Mouse (Mus musculus) embryonic facial prominence, embryonic 12.5 days (tissue): ENCODE results near the gene Samd5. TPM values are rescaled to one million over a fixed set of nuclear protein-coding genes. Genes with fewer than 3 reads are reported as not detected.

Experiments used
- ATAC-seq: fragments of 200-750 bp; cut with Nextera tagmentation; 2 replicates; pipeline ENCODE4 v1.8.0; 2017; ENCODE audit not compliant: insufficient number of reproducible peaks, insufficient read depth, low FRiP score, low TSS enrichment
- H3K27ac ChIP-seq: fragments of 300-500 bp; sonication (generic); 2 replicates; pipeline ENCODE4 v1.5.1; 2016; ENCODE audit warnings: mild to moderate bottlenecking
- H3K27me3 ChIP-seq: fragments of 300-500 bp; sonication (generic); 2 replicates; pipeline ENCODE4 v1.6.1; 2016; ENCODE audit warnings: mild to moderate bottlenecking, moderate library complexity
- H3K36me3 ChIP-seq: fragments of 300-500 bp; sonication (generic); 2 replicates; pipeline ENCODE4 v1.6.1; 2016; ENCODE audit warnings: mild to moderate bottlenecking
- H3K4me1 ChIP-seq: fragments of 300-500 bp; sonication (generic); 2 replicates; pipeline ENCODE4 v1.6.1; 2016
- H3K4me2 ChIP-seq: fragments of 300-500 bp; sonication (generic); replicated peaks from 2 replicates; pipeline ENCODE4 v1.6.1; 2016; ENCODE audit warnings: mild to moderate bottlenecking, moderate library complexity
- H3K4me3 ChIP-seq: fragments of 300-500 bp; sonication (generic); 2 replicates; pipeline ENCODE4 v1.5.1; 2016; ENCODE audit warnings: mild to moderate bottlenecking
- H3K9ac ChIP-seq: fragments of 300-500 bp; sonication (generic); 2 replicates; pipeline ENCODE4 v1.6.1; 2016; ENCODE audit warnings: mild to moderate bottlenecking, moderate library complexity
- H3K9me3 ChIP-seq: fragments of 300-500 bp; sonication (generic); 2 replicates; pipeline ENCODE4 v1.6.1; 2016; ENCODE audit warnings: mild to moderate bottlenecking, moderate library complexity
- WGBS: fragments of 180-500 bp; shearing (Covaris S2); methylation state at CpG from one replicate; pipeline ENCODE4 v1.1.7; 2016; 5-methylcytosine and 5-hydroxymethylcytosine counted together
- polyA plus RNA-seq: library from polyadenylated mRNA; unstranded; fragments of >200 nt; fragmentation: Nextera tagmentation; extraction: Ambion mirVana; gene quantifications from 2 replicates; pipeline ENCODE4 v1.2.1, GENCODE M21; 2016

The Samd5 gene
- polyA plus RNA-seq, 1 experiment from 2014 or later: 9.4 TPM

DNA sequence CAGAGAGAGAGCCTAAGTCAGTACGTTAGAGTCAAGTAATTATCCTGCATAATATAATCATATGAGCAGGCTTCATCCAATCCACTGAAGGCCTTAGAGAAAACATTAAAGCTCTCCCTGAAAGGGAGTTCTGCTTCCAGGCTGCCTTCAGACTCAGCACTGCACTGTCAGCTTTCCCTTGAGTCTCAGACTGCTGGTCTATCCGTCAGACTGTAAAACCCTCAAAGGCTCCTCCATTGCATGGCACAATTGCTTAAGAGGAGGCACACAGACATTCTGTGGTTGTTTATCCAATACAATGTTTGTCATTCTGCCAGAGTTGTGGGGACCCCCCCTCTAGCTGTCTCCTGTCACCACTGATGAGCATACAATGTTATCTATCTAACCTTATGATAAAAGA lies 26.5 kb downstream of the Samd5 start:
- WGBS: 39% methylated on average over 2 of the region's 2 CpGs
- H3K36me3 ChIP-seq: no peaks in the 10 kb centered on the region
- no peaks in the 10 kb centered on the region for H3K9me3 ChIP-seq
- H3K9ac ChIP-seq: no peak overlapping the region
- no peak overlapping the region for H3K4me2 ChIP-seq
- H3K27ac ChIP-seq: no peak overlapping the region
- H3K27me3 ChIP-seq: no peaks in the 10 kb centered on the region
- peaks cover 7% of the 10 kb centered on the region for H3K4me1 ChIP-seq
- ATAC-seq: no peak
- no peak overlapping the region for H3K4me3 ChIP-seq

DNA sequence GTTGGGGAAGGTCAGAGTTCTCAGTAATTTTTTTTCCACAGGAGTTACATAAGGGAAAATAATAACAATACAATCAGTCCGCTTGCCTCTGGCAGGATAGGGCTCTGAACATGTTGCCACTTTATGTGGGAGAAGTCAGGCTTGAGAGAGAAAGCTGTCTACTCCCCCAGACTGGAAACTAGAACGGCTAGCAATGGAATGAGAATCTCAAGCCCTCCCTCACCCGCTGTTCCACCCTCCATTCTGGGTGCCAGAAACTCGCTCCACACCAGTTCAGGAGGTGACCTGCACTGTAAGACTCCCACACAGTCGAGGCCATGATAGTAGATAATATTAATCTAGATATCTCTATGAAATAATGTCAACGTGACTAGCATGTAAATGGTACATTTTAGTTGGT lies 27.3 kb downstream of the Samd5 start:
- Histone ChIP-seq H3K4me3 (no peak overlapping the region), H3K27ac (no peak overlapping the region), H3K27me3 (no peaks in the 10 kb centered on the region), H3K4me1 (peaks cover 7% of the 10 kb centered on the region), H3K36me3 (no peaks in the 10 kb centered on the region), H3K9ac (no peak overlapping the region), H3K4me2 (no peak overlapping the region), H3K9me3 (no peaks in the 10 kb centered on the region)
- WGBS: 78% methylated on average over 6 of the region's 6 CpGs
- ATAC-seq: no peak

DNA sequence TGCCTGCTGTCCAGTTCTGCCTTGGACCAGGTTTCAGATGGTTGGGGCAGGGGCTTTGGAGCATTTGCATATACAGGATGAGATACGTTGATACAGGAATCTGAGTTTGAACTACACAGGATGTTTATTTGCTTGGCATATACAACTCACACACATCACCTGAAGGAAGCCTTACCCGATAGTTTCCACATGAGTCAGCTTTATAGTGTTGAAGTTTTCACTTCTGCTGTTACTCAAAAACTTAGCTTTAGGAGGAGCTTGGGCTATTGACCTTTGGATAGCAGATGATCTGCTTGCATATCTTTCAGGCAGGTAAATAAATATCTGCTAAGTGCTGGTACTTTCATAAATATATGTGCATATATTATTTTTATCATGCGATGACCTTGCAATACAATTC lies 28.6 kb downstream of the Samd5 start:
- WGBS: 79% methylated on average over 3 of the region's 3 CpGs
- Histone ChIP-seq H3K9me3 (no peaks in the 10 kb centered on the region), H3K9ac (no peak overlapping the region), H3K4me2 (no peak overlapping the region), H3K4me3 (no peak overlapping the region), H3K4me1 (peaks cover 7% of the 10 kb centered on the region), H3K36me3 (no peaks in the 10 kb centered on the region), H3K27me3 (no peaks in the 10 kb centered on the region), H3K27ac (no peak overlapping the region)
- no peak for ATAC-seq

DNA sequence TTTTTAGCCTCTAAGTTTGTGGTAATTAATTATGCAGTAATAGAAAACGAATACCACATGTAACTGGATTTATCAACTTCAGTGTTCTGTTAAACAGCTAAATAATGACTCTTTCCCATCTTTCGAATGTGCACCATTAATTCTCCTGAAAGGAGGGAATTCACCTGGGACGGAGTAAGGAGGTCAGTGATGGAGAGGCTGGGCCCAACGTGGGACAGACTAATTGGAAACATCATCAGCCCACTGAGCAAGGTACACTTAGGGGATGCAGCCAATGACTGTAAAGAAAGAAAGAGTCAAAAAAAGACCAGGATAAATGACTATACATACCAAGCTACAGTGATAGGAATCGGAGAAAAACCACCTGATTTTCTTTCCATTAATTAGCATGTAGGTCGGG lies 31.5 kb downstream of the Samd5 start:
- Histone ChIP-seq H3K4me1 (no peaks in the 10 kb centered on the region), H3K27ac (no peak overlapping the region), H3K9ac (no peak overlapping the region), H3K36me3 (no peaks in the 10 kb centered on the region), H3K9me3 (no peaks in the 10 kb centered on the region), H3K4me3 (no peak overlapping the region), H3K27me3 (no peaks in the 10 kb centered on the region), H3K4me2 (no peak overlapping the region)
- no peak for ATAC-seq
- 77% methylated on average over 6 of the region's 6 CpGs for WGBS

DNA sequence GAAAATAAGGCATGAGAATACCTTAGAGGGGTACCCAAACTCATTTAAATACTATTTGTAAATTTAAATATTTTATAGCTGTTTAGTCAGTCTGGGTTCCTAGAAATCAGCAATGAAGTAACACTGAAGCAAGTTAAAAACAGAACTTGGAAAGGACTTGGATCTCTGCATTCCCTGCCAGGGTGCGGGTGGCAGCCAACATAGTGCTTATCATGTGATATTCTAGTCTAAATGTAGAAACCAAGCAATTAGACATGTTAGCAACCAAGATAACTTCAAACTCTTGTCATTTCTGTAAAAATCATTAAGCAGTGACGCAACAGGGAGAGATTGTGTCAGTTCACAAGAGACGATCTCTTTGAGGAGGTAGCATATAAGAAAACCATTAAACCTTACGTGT lies 32.9 kb downstream of the Samd5 start:
- H3K4me2 ChIP-seq: no peak overlapping the region
- no peaks in the 10 kb centered on the region for H3K9me3 ChIP-seq
- no peaks in the 10 kb centered on the region for H3K4me1 ChIP-seq
- no peak overlapping the region for H3K9ac ChIP-seq
- H3K27me3 ChIP-seq: no peaks in the 10 kb centered on the region
- no peaks in the 10 kb centered on the region for H3K36me3 ChIP-seq
- ATAC-seq: no peak
- no peak overlapping the region for H3K27ac ChIP-seq
- no peak overlapping the region for H3K4me3 ChIP-seq
- WGBS: 93% methylated on average over 4 of the region's 4 CpGs

DNA sequence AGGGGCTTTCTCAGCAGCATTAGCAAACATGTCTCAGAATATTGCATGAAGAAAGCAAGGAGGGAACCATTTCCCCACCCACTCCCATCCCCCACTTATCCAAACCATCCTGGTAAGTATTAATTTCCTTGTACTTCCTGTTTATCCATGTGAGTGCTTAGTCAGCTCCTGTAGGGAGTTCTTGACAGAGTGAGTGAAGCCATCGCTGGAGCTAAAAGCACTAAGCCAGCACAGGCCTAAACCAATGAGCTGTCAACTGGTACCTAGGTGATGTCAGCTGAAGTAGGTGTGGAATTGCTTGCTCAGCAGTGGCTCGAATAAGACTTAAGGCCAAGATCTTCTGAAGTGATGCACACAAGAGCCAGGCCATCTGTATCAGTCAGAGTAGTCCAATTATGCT lies 34.3 kb downstream of the Samd5 start:
- no peaks in the 10 kb centered on the region for H3K27me3 ChIP-seq
- no peaks in the 10 kb centered on the region for H3K36me3 ChIP-seq
- H3K27ac ChIP-seq: no peak overlapping the region
- 76% methylated on average over 2 of the region's 2 CpGs for WGBS
- no peak overlapping the region for H3K4me2 ChIP-seq
- H3K4me1 ChIP-seq: no peaks in the 10 kb centered on the region
- H3K4me3 ChIP-seq: no peak overlapping the region
- no peak overlapping the region for H3K9ac ChIP-seq
- no peaks in the 10 kb centered on the region for H3K9me3 ChIP-seq
- ATAC-seq: no peak

DNA sequence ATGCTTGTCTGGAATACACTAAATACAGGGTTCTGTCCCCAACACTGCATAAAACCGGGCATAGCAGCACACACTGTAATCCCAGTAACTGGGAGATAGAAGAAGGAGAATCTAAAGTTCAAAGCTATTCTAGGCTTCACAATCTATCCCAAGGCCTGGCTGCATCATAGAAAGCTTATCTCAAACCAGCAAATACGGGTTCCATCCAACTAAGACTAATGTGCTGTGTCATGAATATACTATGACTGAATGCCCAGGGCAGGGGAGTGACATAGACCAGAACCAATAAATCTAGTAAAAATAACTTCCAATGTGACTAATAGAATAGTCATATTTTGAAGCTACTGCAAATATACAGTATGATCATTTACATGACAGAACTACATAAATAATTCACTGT lies 35.0 kb downstream of the Samd5 start:
- Histone ChIP-seq H3K27ac (no peak overlapping the region), H3K4me2 (no peak overlapping the region), H3K9me3 (no peaks in the 10 kb centered on the region), H3K9ac (no peak overlapping the region), H3K4me3 (no peak overlapping the region), H3K36me3 (no peaks in the 10 kb centered on the region), H3K4me1 (no peaks in the 10 kb centered on the region), H3K27me3 (no peaks in the 10 kb centered on the region)
- ATAC-seq: no peak
- WGBS: 84% methylated on average over 2 of the region's 2 CpGs

DNA sequence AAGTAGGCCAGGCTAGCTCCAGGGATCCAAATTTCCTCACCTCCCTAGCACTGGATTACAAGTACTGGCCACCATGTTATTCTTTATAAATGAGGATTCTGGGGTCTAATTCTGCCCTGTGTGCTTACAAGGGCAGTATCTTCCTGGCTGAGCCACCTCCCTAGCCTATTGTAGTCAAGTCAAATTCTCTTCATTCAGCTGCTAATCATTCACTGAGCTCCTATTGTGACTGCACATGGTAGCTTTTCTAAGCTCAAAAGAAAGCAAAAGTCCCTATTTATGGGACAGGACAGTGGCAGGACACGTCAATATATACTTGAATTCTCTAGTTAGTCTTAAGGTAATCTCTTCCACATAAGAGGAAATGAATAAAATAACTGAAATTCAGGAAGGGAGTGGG lies 49.7 kb downstream of the Samd5 start:
- H3K36me3 ChIP-seq: no peaks in the 10 kb centered on the region
- no peaks in the 10 kb centered on the region for H3K9me3 ChIP-seq
- H3K4me2 ChIP-seq: no peak overlapping the region
- H3K4me1 ChIP-seq: no peaks in the 10 kb centered on the region
- ATAC-seq: no peak
- 31% methylated on average over 1 of the region's 1 CpGs for WGBS
- H3K27ac ChIP-seq: no peak overlapping the region
- no peak overlapping the region for H3K9ac ChIP-seq
- no peaks in the 10 kb centered on the region for H3K27me3 ChIP-seq
- no peak overlapping the region for H3K4me3 ChIP-seq

DNA sequence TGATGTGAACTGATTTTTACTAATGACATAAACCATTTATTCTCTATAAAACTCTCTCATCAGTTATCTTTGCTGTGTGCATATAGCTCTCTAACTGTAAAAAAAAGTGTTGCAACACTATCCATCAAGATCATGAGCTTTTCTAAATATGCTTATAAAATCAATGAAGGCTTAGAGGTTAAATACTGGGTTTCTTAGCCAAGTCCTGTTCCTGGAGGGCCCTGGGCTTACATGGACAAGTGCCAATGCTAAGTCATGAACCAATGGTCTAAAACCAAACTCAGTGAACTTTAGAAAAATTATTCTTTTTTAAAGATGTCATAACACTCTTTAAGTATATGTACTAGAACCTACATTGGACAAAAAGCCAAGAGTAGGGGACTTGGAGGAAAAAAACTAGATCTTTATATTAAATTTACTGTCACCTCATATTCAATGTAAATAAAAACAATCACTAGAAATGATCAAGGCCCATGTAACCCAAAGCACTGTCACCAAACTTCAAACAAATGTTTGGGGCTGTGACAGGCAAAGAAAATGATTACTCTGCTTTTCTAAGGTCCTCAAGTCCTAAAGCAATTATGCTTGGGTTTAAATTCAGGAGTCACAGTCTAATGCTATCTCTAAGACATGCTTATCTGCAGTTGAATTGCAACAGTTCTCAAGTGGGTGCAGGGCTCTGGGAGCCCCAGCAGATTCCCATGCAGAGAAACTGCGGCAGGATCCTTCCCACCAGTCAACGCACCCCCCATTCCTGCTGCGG lies 52.9 kb downstream of the Samd5 start:
- H3K27ac ChIP-seq: no peak overlapping the region
- no peak overlapping the region for H3K4me2 ChIP-seq
- no peak overlapping the region for H3K4me3 ChIP-seq
- ATAC-seq: no peak
- WGBS: 83% methylated on average over 3 of the region's 3 CpGs
- H3K27me3 ChIP-seq: no peaks in the 10 kb centered on the region
- H3K9me3 ChIP-seq: no peaks in the 10 kb centered on the region
- H3K9ac ChIP-seq: no peak overlapping the region
- H3K36me3 ChIP-seq: no peaks in the 10 kb centered on the region
- H3K4me1 ChIP-seq: no peaks in the 10 kb centered on the region

DNA sequence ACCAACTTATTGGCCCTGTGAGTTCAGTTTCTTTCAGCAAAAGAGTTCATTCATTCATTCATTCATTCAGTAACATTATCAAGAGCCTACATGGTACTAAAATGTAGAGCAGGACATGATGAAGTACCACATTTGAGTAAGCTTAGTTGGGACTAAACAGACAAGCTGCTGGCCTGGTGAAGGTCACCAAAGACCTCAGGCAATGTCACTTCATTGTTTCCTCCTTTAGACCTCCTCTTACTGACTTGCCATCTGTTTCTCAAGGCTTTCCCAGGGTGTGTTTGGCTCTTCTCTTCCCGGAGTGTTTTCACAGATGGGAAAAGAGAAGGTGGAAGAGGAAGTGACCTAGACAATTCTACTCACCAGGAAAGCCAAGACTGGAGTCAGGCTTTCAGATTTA lies 54.0 kb downstream of the Samd5 start:
- no peaks in the 10 kb centered on the region for H3K36me3 ChIP-seq
- ATAC-seq: no peak
- H3K9ac ChIP-seq: no peak overlapping the region
- H3K27ac ChIP-seq: no peak overlapping the region
- no peaks in the 10 kb centered on the region for H3K4me1 ChIP-seq
- H3K9me3 ChIP-seq: no peaks in the 10 kb centered on the region
- no peak overlapping the region for H3K4me3 ChIP-seq
- H3K27me3 ChIP-seq: no peaks in the 10 kb centered on the region
- H3K4me2 ChIP-seq: no peak overlapping the region
- 50% methylated on average over 1 of the region's 1 CpGs for WGBS

DNA sequence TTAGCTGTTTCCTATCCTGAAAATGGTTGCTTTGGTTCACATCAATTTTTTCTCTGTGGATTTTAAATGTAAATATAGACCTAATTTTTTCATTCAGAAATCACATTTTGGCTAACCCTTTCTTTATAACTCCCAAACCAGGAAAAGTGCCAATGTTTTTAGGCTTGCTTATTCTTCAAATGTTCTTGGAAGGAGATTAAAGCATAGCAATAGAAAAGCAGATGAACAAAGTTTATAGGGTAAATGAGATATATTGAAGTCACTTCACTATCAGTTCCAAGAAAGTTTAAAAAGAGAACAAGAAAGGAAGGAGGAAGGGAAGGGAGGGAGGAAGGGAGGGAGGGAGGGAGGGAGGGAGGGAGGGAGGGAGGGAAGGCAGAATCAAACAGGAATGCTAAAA lies 60.0 kb downstream of the Samd5 start:
- Histone ChIP-seq H3K9me3 (no peaks in the 10 kb centered on the region), H3K4me2 (no peak overlapping the region), H3K4me1 (no peaks in the 10 kb centered on the region), H3K9ac (no peak overlapping the region), H3K27me3 (no peaks in the 10 kb centered on the region), H3K27ac (no peak overlapping the region), H3K36me3 (no peaks in the 10 kb centered on the region), H3K4me3 (no peak overlapping the region)
- ATAC-seq: no peak

DNA sequence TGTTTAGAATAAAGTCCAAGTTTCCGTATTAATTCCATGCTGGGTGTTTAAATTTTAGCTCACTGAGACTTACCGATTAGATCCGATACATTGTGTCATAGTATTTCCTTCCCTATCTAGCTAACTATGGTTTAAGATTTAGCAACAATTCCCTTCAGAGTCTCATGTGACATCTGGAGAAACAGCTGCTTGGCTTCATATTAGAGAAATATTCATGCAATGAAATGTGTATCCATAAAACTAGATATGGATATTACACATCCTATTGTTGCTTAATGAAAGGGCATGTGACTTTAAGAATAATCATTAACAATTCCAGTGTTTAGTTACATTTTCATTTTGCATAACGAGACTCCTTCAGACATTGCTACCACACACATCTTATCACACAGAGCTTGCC lies 66.2 kb downstream of the Samd5 start:
- 87% methylated on average over 4 of the region's 4 CpGs for WGBS
- H3K9me3 ChIP-seq: no peaks in the 10 kb centered on the region
- H3K27ac ChIP-seq: no peak overlapping the region
- no peak overlapping the region for H3K4me2 ChIP-seq
- no peak overlapping the region for H3K9ac ChIP-seq
- ATAC-seq: no peak
- no peak overlapping the region for H3K4me3 ChIP-seq
- no peaks in the 10 kb centered on the region for H3K27me3 ChIP-seq
- no peaks in the 10 kb centered on the region for H3K36me3 ChIP-seq
- H3K4me1 ChIP-seq: no peaks in the 10 kb centered on the region

DNA sequence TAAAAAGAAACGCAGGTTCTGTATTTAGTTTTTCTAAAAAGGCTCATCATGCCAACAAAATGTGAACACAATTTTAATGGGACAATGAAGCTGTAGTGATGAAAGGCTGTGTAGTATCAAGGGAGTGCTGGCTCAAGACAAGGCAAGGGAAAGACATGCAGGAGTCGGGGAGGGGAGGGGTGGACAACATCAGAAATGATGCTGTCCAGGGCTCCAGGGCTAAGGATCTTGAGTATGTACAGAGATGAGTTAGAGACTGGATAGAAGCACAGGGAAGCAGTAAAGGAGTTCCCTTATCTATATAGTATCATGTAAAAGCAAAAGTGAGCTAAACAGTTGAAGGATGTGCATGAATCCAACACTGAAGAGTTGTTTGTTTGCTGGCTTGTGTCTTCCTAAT lies 67.9 kb downstream of the Samd5 start:
- WGBS: 84% methylated on average over 2 of the region's 2 CpGs
- Histone ChIP-seq H3K36me3 (no peaks in the 10 kb centered on the region), H3K4me2 (no peak overlapping the region), H3K4me3 (no peak overlapping the region), H3K9ac (no peak overlapping the region), H3K9me3 (no peaks in the 10 kb centered on the region), H3K27me3 (no peaks in the 10 kb centered on the region), H3K27ac (no peak overlapping the region), H3K4me1 (no peaks in the 10 kb centered on the region)
- no peak for ATAC-seq
